Mouse (Mus musculus) CH12F3 (cell line): Measurements from ENCODE around the gene Tead1.

Source experiments
- in situ Hi-C: fragments of 300-500 bp; cut with MboI; formaldehyde crosslinking; loops from 2 replicates; pipeline ENCODE4 v1.14.3; 2020; ENCODE audit warnings: low sequenced_read_pairs

Gene Tead1

GRCm38 (mm10) chr7:112679171-112679512 lies at the start of gene Tead1:
TSS of gene Tead1 (plus strand) at chr7:112679318.
- in situ Hi-C loops = no loop called here

GRCm38 (mm10) chr7:112634505-112635213 lies 44.5 kb upstream of the Tead1 start:
- in situ Hi-C loops = no loop called here

- in situ Hi-C loops = no loop called here
These were observed 43.2 kb upstream of the Tead1 start for GRCm38 (mm10) chr7:112635936-112636335.

- in situ Hi-C loops = no loop called here
These were observed 35.1 kb upstream of the Tead1 start for GRCm38 (mm10) chr7:112643866-112644543.

- in situ Hi-C loops = no loop called here
These were observed 34.4 kb upstream of the Tead1 start for GRCm38 (mm10) chr7:112644701-112645100.

GRCm38 (mm10) chr7:112645724-112646123 lies 33.4 kb upstream of the Tead1 start:
- in situ Hi-C loops = no loop called here

- in situ Hi-C loops = no loop called here
These were observed 31.7 kb upstream of the Tead1 start for GRCm38 (mm10) chr7:112647417-112647816.

- in situ Hi-C loops = no loop called here
These were observed 22.9 kb upstream of the Tead1 start for GRCm38 (mm10) chr7:112656141-112656662.

GRCm38 (mm10) chr7:112658939-112659338 lies 20.2 kb upstream of the Tead1 start:
- in situ Hi-C loops = no loop called here

- in situ Hi-C loops = no loop called here
These were observed 19.3 kb upstream of the Tead1 start for GRCm38 (mm10) chr7:112659816-112660215.

- in situ Hi-C loops = no loop called here
These were observed 18.8 kb upstream of the Tead1 start for GRCm38 (mm10) chr7:112660325-112660724.

GRCm38 (mm10) chr7:112662398-112663313 lies 16.5 kb upstream of the Tead1 start:
- in situ Hi-C loops = no loop called here

GRCm38 (mm10) chr7:112663314-112663966 lies 15.7 kb upstream of the Tead1 start:
- in situ Hi-C loops = no loop called here

- in situ Hi-C loops = no loop called here
These were observed 9.1 kb upstream of the Tead1 start for GRCm38 (mm10) chr7:112669993-112670392.

- in situ Hi-C loops = no loop called here
These were observed 524 bp upstream of the Tead1 start for GRCm38 (mm10) chr7:112678418-112679170.

- in situ Hi-C loops = no loop called here
These were observed 561 bp downstream of the Tead1 start for GRCm38 (mm10) chr7:112679513-112680245.

- in situ Hi-C loops = no loop called here
These were observed 1.6 kb downstream of the Tead1 start for GRCm38 (mm10) chr7:112680498-112681251.
